Mouse (Mus musculus): ENCODE data around the gene Ovol1.

DNA sequence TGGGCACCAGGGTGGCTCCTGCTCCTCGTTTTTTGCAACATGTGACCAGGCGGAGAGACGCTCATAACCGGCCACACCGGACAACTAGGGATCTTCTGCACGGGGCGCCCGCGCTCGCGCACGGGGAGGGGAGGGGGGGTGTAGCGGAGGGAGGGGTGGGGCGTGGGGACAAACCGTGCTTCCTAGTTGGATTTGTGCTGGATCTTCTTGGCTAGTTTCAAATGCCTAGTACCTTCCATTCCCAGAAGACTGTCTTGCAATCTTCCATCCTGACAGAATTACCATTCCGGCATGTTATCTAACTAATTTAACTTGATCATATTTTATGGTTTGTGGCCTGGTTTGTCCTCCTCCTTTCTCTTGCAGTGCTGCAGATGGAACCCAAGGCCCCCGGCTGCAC lies 56.8 kb downstream of the Ovol1 start, which contains the start of gene 1700020D05Rik:
- TF ChIP-seq CTCF (conservative IDR thresholded peaks at IDR 0.05; ENCODE audit: low read length) = no peak
- TF ChIP-seq POU5F1 (IDR thresholded peaks at IDR 0.05; ENCODE audit: borderline replicate concordance, low read length) = no peak
- no peak for TF ChIP-seq NANOG (IDR thresholded peaks at IDR 0.05; ENCODE audit: borderline replicate concordance, low read length)

Measured in E14TG2a.4 (cell line).